Mouse (Mus musculus) testis, adult 2 months (tissue): ENCODE measurements around the gene Zfhx3. TPM values are rescaled to one million over a fixed set of nuclear protein-coding genes. Genes with fewer than 3 reads are reported as not detected.

Experiments used
- H3K27ac ChIP-seq: fragments of 200-500 bp; 2 replicates; pipeline ENCODE4 v1.5.1; 2012; ENCODE audit warnings: low read depth, low read length; ENCODE audit not compliant: control insufficient read depth, insufficient read depth
- H3K27me3 ChIP-seq: fragments of 200-500 bp; 2 replicates; pipeline ENCODE4 v1.6.1; 2012; ENCODE audit warnings: mild to moderate bottlenecking, low read length, moderate library complexity; ENCODE audit not compliant: control insufficient read depth, insufficient read depth
- H3K36me3 ChIP-seq: fragments of 200-500 bp; 2 replicates; pipeline ENCODE4 v1.6.1; 2012; ENCODE audit warnings: mild to moderate bottlenecking, low read length; ENCODE audit not compliant: control insufficient read depth, insufficient read depth
- H3K4me1 ChIP-seq: fragments of 200-500 bp; 2 replicates; pipeline ENCODE4 v1.6.1; 2012; ENCODE audit warnings: low read length; ENCODE audit not compliant: control insufficient read depth, insufficient read depth
- H3K4me3 ChIP-seq: fragments of 200-500 bp; 2 replicates; pipeline ENCODE4 v1.5.1; 2012; ENCODE audit warnings: low read depth, mild to moderate bottlenecking, low read length, moderate library complexity, mixed read lengths; ENCODE audit not compliant: control insufficient read depth
- CTCF ChIP-seq: fragments of 200-500 bp; IDR thresholded peaks from 2 replicates; pipeline ENCODE4 v1.5.1; 2012; ENCODE audit warnings: low read depth, mild to moderate bottlenecking, inconsistent platforms, low read length, moderate library complexity; ENCODE audit not compliant: control insufficient read depth, insufficient read depth, insufficient replicate concordance
- POLR2A ChIP-seq: fragments of 200-500 bp; IDR thresholded peaks from 2 replicates; pipeline ENCODE4 v1.6.1; 2012; ENCODE audit warnings: low read depth, mild to moderate bottlenecking, inconsistent platforms, low read length, moderate library complexity; ENCODE audit not compliant: control insufficient read depth
- polyA plus RNA-seq: library from polyadenylated mRNA; depleted of rRNA; stranded (reverse); fragments of >200 nt; gene quantifications from 2 replicates; pipeline ENCODE4 v1.2.3, GENCODE M21; 2012

The Zfhx3 gene
- polyA plus RNA-seq, 1 experiment = 11.9 TPM

- no peak for TF ChIP-seq POLR2A
- no peak for TF ChIP-seq CTCF
- Histone ChIP-seq H3K4me3 (no peak overlapping the region), H3K27ac (no peak overlapping the region), H3K4me1 (peaks cover 2% of the 10 kb centered on the region; the same call in 1 of the 2 replicates), H3K27me3 (no peaks in the 10 kb centered on the region), H3K36me3 (no peaks in the 10 kb centered on the region)
Observed at GRCm38 (mm10) chr8:108309525-108310246, 367.2 kb downstream of the Zfhx3 start.

- no peaks in the 10 kb centered on the region for H3K4me1 ChIP-seq
- H3K27ac ChIP-seq = no peak overlapping the region
- no peaks in the 10 kb centered on the region for H3K36me3 ChIP-seq
- TF ChIP-seq CTCF = no peak
- no peak for TF ChIP-seq POLR2A
- H3K27me3 ChIP-seq = no peaks in the 10 kb centered on the region
- no peak overlapping the region for H3K4me3 ChIP-seq
Observed at GRCm38 (mm10) chr8:108315046-108315445, 372.6 kb downstream of the Zfhx3 start.

GRCm38 (mm10) chr8:108317532-108318093, 375.2 kb downstream of the Zfhx3 start:
- TF ChIP-seq POLR2A (no peak), CTCF (no peak)
- no peaks in the 10 kb centered on the region for H3K36me3 ChIP-seq
- no peaks in the 10 kb centered on the region for H3K4me1 ChIP-seq
- no peak overlapping the region for H3K4me3 ChIP-seq
- H3K27ac ChIP-seq = no peak overlapping the region
- H3K27me3 ChIP-seq = no peaks in the 10 kb centered on the region

GRCm38 (mm10) chr8:108327711-108328110, 385.3 kb downstream of the Zfhx3 start:
- no peaks in the 10 kb centered on the region for H3K36me3 ChIP-seq
- no peaks in the 10 kb centered on the region for H3K4me1 ChIP-seq
- TF ChIP-seq POLR2A = no peak
- no peak for TF ChIP-seq CTCF
- no peaks in the 10 kb centered on the region for H3K27me3 ChIP-seq
- H3K27ac ChIP-seq = no peak overlapping the region
- H3K4me3 ChIP-seq = no peak overlapping the region

GRCm38 (mm10) chr8:108348352-108348751, 405.9 kb downstream of the Zfhx3 start:
- H3K4me3 ChIP-seq = no peak overlapping the region
- H3K27ac ChIP-seq = no peak overlapping the region
- no peaks in the 10 kb centered on the region for H3K27me3 ChIP-seq
- H3K36me3 ChIP-seq = no peaks in the 10 kb centered on the region
- no peaks in the 10 kb centered on the region for H3K4me1 ChIP-seq
- no peak for TF ChIP-seq CTCF

- no peaks in the 10 kb centered on the region for H3K27me3 ChIP-seq
- TF ChIP-seq CTCF = no peak
- TF ChIP-seq POLR2A = no peak
- H3K4me1 ChIP-seq = no peaks in the 10 kb centered on the region
- H3K27ac ChIP-seq = no peak overlapping the region
- H3K4me3 ChIP-seq = no peak overlapping the region
- H3K36me3 ChIP-seq = no peaks in the 10 kb centered on the region
Observed at GRCm38 (mm10) chr8:108348776-108349175, 406.3 kb downstream of the Zfhx3 start.

- Histone ChIP-seq H3K27ac (no peak overlapping the region), H3K4me3 (no peak overlapping the region), H3K27me3 (no peaks in the 10 kb centered on the region), H3K36me3 (no peaks in the 10 kb centered on the region), H3K4me1 (no peaks in the 10 kb centered on the region)
- TF ChIP-seq POLR2A = no peak
- TF ChIP-seq CTCF = no peak
Observed at GRCm38 (mm10) chr8:108355119-108355777, 412.8 kb downstream of the Zfhx3 start.
